Mouse (Mus musculus) T-helper 17 cell (primary cell): ENCODE measurements around the gene Cttnbp2.
"Not testable (repeated sequence)": the region's sequence is repeated elsewhere in the genome, so short reads cannot be mapped to it uniquely, and the experiment has no call there.

ENCODE experiments used
- in situ Hi-C, 2 experiments: fragments of 300-600 bp; cut with MboI, MseI; formaldehyde crosslinking; loops; 1 replicate in 1 of 2; 2 replicates in 1 of 2; pipeline ENCODE4 v1.15.1; 2025; ENCODE audit warnings: high pct_unique_total_duplicates in 2 of 2

Cttnbp2 gene

GRCm38 (mm10) chr6:18420660-18421059 lies 94.0 kb downstream of the Cttnbp2 start:
- in situ Hi-C loops, result no loop called here

DNA sequence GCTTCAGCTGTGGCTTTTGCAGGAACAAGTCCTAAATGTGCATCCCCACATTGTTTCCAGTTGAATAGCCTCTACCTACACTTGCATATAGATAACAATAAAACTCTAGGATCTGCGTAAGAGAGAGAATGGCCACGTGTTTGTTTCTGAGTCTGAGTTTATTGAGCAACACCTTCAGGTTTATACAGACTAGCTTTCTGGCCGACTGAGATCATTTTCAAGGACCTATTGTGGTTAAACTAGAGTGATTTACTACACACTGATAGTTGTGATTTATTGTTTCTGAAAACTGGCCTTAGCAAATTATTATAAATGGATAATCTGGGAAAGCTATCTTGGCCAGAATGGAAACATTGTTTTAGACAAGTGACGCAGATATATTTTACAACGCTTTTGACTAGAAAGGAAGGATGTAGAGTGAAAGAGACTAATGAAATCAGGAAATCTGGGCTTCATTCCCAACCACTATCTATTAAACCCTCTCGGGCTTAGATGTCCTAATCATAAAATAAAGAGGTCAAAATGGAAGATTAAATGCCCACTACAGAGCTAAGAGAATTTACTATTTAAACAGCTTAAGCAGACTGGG lies 96.7 kb downstream of the Cttnbp2 start:
- in situ Hi-C loops, result no loop called here

- in situ Hi-C loops, result no loop called here
Measured at GRCm38 (mm10) chr6:18415961-18416360, 98.7 kb downstream of the Cttnbp2 start.

DNA sequence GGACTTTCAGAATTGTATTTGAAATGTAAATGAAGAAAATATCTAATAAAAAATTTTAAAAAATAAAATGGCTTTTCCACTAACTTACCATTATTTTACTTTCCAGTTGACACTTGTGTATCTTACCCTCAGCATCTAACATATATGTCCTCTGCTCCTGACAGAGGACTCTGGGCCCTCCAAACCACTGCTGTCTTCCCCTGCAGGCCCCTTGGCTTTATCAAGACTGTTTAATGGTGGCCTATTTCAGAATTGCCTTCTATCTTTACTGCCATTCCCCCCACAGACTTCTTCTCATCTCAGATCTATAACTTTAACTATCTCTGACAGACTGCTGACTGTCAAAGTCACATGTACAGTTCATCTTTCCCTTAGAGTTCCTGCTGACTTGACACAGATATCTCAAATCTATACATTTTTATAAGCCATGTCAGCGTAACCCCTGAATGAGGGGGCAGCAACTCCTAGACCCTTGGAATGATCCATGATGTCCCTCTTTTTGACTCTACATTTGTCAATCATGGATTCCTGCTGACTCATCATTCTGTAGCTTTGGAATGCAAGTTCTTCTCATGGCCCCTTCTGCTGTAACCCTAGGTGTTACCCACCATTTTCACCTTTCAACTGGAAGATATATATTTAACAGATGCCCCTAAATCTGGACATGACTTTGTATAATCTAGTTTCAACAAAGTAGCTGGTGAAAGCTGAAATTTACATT lies 103.0 kb downstream of the Cttnbp2 start:
- in situ Hi-C loops, result no loop called here

GRCm38 (mm10) chr6:18408445-18408844 lies 106.2 kb downstream of the Cttnbp2 start:
- in situ Hi-C loops, result no loop called here

GRCm38 (mm10) chr6:18401066-18401674 lies 113.5 kb downstream of the Cttnbp2 start:
- in situ Hi-C loops, result loop anchor here in 1 of 2 experiments (5.0 kb wide), 1 partner anchor 61 kb away; no protein-coding TSS in a partner anchor

GRCm38 (mm10) chr6:18381380-18381779 lies 133.3 kb downstream of the Cttnbp2 start:
- in situ Hi-C loops, result no loop called here

- in situ Hi-C loops, result no loop called here
Measured at GRCm38 (mm10) chr6:18380300-18381202, 134.1 kb downstream of the Cttnbp2 start.

DNA sequence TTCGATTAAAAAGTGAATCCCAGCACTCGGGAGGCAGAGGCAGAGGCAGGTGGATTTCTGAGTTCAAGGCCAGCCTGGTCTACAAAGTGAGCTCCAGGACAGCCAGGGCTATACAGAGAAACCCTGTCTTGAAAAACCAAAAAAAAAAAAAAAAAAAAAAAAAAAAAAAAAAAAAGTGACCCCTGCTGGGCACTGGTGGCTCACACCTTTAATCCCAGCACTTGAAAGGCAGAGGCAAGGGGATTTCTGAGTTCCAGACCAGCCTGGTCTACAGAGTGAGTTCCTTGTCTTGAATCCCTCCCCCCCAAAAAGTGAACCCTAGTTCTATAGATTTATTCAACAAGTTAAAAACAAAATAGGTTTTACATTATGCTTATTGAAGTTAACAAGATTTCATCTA lies 136.9 kb downstream of the Cttnbp2 start:
- in situ Hi-C loops, result not testable (repeated sequence)

DNA sequence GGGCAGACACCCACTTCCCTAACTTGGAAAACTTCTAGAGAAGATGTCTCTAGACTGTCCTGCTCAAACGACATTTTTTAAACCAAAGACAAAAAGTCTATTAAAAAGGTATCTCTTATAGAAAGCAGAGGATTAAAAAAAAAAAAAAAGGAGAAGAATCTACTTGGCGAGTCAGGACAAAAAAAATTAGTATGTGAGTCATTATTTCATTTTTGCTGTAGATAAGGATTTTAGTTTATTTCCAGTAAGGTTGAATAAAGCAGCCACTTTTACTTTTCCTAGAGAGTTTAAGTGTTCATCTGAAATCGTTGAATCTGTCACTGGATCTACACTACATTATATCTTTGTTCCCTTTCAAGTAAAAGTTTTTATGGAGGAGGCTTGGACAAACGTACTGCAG lies 139.9 kb downstream of the Cttnbp2 start:
- in situ Hi-C loops, result no loop called here

GRCm38 (mm10) chr6:18373652-18374051 lies 141.0 kb downstream of the Cttnbp2 start:
- in situ Hi-C loops, result no loop called here

DNA sequence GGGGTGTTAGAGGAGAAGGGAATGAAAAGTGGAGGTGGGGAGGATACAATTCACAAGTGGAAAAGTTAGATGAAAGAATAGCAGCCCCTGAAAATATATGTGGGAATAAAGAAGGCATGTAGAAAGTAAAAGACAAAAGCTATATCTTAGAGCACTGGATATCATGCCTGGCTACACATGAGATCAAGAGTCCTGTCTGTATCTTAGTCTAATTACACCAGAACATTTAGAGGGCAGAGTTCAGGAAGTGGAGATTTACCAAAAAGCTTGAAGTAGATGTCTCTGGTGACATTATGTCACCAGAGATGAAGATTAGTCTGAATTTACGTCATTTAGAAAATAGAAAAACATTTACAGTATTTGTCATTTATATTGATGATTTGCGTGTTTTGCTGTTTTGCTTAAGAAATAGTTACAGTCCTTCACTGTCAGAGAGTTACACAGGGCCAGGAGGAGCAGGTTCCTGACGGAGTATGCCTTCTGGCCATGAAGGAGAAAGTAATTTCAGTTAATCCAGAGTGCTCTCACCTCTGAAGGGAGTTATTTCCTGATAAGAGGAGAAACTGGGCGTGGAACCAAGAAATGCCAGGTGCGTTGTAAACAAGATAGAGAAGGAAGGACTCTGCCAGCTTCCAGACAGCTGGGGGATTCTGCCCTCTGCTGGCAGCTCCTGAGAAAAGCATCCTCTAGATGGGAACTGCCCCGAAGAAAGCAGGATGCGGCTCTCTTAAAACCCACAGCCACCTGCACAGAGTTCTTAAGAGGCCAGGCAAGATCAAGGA lies 142.0 kb downstream of the Cttnbp2 start:
- in situ Hi-C loops, result no loop called here

DNA sequence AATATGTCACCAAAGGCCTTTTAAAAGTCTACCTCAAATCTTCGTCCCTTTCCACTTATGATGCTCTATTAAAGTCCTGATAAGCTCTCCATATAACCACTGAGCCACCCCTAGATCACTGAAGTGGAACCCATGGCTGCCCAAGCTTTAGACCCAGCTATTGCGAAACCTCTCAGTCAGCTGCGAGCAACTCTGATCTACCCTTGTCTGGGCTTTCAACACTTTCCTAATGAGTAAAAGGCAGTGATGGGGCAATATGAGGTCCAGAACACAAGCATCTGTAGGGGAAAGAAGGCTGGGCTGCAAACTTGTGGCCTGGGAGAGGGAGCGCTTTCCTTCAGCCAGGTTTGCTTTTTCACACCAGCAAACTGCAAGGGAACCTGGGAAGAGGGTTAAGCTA lies 144.9 kb downstream of the Cttnbp2 start:
- in situ Hi-C loops, result no loop called here

DNA sequence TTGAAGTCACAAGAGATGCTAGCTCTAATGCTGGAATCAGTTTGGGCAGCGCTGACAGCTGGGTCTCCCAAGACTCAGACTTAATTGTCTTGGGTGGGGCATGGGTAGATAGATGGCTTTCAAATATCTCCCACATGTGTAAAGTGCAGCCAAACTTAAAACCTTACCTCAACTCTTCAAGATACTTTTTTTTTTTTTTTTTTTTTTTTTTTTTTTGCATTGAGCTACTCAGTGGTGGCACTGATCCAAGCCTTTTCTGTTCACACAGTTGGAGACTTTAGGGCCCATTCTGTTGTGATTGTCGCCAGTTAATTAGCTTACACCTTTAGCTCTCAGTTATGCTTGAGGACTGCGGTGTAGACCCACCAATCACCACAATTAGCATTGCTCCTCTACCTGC lies 145.6 kb downstream of the Cttnbp2 start:
- in situ Hi-C loops, result no loop called here

- in situ Hi-C loops, result no loop called here
Measured at GRCm38 (mm10) chr6:18362232-18362631, 152.4 kb downstream of the Cttnbp2 start.

GRCm38 (mm10) chr6:18360955-18361354 lies 153.7 kb downstream of the Cttnbp2 start:
- in situ Hi-C loops, result no loop called here

DNA sequence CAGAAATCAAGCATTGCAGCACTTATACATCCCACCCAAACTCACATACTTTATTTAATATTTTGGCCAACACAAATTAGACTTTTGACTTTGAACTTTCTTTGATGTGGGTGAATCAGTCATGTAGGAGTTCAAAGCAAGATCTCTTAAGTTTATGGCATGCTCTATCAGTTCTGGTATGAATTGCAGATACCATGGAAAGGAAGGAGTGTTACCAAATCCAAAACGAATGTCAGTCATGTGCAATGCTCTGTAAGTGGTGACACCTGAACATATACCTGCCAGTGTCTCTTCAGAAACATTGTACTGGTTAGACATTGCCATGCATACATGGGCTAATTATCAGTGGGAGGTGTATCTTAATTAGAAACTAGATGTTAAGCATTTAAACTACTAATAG lies 154.5 kb downstream of the Cttnbp2 start:
- in situ Hi-C loops, result no loop called here

DNA sequence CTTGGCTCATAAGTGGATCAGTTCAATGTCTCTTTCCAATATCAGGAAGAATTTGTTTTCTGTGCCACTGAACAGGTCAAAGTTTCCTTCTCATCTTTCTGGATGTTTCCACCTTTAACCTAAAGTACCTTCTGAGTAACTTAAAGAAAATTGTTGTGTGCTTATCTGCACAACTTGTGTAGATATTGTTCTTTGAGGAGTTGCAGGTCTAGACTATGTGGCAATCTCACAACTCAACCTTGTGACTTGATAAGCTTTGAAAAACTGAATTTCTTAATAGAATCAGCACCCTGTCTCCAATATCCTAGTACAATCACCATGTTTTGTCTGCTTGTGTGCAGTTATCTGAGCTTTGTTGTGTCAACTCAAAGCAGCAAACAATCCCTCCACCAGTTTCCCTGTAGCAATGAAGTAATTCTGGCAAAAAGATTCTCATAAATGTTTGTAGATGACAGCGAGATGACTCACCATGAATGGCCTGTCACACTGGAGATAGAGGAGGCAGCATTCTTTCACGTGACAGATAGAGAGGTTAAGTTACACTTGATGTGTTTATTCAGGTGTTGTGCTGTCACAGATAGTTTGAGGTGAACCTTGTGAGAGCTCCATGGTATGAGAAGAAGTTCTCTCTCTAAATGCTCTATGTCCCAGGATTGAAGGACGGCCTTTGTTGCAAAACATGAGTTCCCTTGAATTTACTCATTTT lies 165.3 kb downstream of the Cttnbp2 start:
- in situ Hi-C loops, result no loop called here

DNA sequence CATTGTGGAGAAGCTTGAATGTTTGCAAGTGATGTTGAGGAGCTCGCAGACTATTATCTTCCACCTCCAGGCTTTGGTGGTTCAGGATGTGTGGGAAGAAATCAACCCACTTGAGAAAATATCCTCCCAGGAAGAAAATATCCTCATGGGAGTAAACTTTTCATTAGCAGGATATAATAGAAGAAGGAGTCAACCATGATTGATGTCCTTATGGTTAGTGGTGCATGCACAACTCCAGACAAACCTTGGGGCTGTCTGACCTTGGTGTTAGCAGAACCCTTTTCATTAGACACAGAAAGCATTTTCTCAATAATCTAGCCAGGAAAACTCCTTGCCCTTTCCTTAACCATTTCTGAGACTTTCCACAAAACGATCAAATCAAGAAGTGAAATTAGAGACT lies 170.4 kb downstream of the Cttnbp2 start:
- in situ Hi-C loops, result no loop called here

DNA sequence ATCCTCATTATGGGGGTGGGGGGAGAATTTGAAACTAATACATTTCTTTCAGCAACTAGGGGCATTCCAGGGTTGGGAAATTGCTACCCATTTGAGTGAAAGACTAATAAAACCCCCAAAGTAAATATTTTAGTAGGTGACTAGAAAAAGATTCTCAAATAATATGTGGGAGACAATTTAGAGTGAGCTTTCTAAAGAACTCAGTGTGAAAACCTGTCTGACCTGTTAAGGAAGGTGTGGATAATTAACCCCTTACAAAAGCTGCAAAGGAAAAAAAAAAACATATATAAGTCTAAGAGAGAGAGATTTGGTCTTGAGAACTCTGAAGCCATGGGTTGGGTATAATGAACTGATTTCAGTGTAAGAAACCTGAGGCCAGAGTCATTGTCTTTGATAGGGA lies 176.3 kb downstream of the Cttnbp2 start:
- in situ Hi-C loops, result no loop called here

- in situ Hi-C loops, result no loop called here
Measured at GRCm38 (mm10) chr6:18335393-18335792, 179.2 kb downstream of the Cttnbp2 start.
